Mouse (Mus musculus) CD4-positive naive resting alpha-beta T cell, adult 57 days (primary cell): Measurements from ENCODE around the gene Mdga2. TPM values are rescaled to one million over a fixed set of nuclear protein-coding genes. Genes with fewer than 3 reads are reported as not detected.

Source experiments
- total RNA-seq: library from RNA; stranded (reverse); gene quantifications from one replicate; pipeline ENCODE4 v1.2.4, GENCODE M21; 2023

Gene Mdga2
- 0.18 TPM for total RNA-seq

DNA sequence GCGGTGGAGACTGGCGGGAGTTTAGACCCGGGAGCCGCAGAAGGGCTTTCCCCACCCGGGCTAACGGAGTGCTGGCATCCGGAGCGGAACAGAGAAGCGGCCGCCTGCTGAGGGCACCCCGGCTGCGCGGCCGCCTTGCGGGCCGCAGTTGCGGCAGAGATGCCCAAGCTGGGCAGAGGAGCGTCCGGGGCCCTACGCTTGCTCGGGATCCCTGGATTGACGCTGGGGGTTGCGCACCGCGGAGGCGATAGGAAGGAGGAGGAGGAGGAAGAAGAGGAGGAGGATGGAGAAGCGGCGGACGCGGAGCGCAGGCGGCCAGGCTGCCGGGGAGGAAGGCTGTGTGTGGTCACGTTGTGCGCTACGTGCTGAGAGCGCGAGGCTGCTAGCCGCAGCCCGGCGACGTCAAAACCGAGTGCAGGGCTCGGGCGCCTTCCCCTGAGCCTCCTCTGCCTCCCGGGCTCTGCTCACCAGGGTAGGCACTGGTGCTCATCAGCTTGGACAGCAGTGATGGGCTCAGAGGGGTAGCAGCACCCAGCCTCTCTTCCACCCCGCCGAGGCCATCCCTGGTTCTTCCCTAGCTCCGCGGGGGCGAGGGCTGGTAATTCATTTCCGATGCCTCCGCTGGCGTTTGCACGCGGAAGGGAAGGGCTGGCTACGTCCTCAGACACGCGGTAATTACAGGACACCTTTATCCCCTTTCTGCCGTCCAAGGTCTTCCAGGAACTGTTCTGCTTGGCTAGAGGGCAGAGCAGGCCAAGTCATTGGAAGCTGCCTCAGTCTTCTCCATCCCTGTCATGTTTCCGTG lies at the start of gene Mdga2:
Mdga2 (minus strand) TSS at position 329 of the 805 bp plus-strand sequence.

